Mouse (Mus musculus) stomach, embryonic 14.5 days (tissue): ENCODE measurements around the gene Dcun1d4. TPM values are rescaled to one million over a fixed set of nuclear protein-coding genes. Genes with fewer than 3 reads are reported as not detected.
"Not testable (repeated sequence)": the region's sequence is repeated elsewhere in the genome, so short reads cannot be mapped to it uniquely, and the experiment has no call there.

Experiments
- ATAC-seq: fragments of 200-750 bp; cut with Nextera tagmentation; 2 replicates; pipeline ENCODE4 v1.8.0; 2017; ENCODE audit warnings: low read depth, moderate TSS enrichment; ENCODE audit not compliant: insufficient number of reproducible peaks, insufficient read depth, low FRiP score
- H3K27ac ChIP-seq: fragments of 300-500 bp; sonication (generic); 2 replicates; pipeline ENCODE4 v1.5.1; 2014; ENCODE audit warnings: mild to moderate bottlenecking, low read length, moderate library complexity, mixed read lengths
- H3K27me3 ChIP-seq: fragments of 300-500 bp; sonication (generic); 2 replicates; pipeline ENCODE4 v1.6.1; 2014; ENCODE audit warnings: low read length, control low read depth, mixed read lengths; ENCODE audit not compliant: control insufficient read depth, insufficient read depth
- H3K36me3 ChIP-seq: fragments of 300-500 bp; sonication (generic); 2 replicates; pipeline ENCODE4 v1.6.1; 2014; ENCODE audit warnings: mild to moderate bottlenecking, control low read depth, low read length, moderate library complexity, mixed read lengths; ENCODE audit not compliant: control insufficient read depth, insufficient read depth
- H3K4me1 ChIP-seq: fragments of 300-500 bp; sonication (generic); 2 replicates; pipeline ENCODE4 v1.6.1; 2014; ENCODE audit warnings: low read length, control low read depth, mixed read lengths; ENCODE audit not compliant: control insufficient read depth, insufficient read depth
- H3K4me2 ChIP-seq: fragments of 300-500 bp; sonication (generic); replicated peaks from 2 replicates; pipeline ENCODE4 v1.6.1; 2014; ENCODE audit warnings: low read depth, low read length, control low read depth
- H3K4me3 ChIP-seq: fragments of 300-500 bp; sonication (generic); 2 replicates; pipeline ENCODE4 v1.5.1; 2014; ENCODE audit warnings: low read depth, low read length, control low read depth
- H3K9ac ChIP-seq: fragments of 300-500 bp; sonication (generic); replicated peaks from 2 replicates; pipeline ENCODE4 v1.6.1; 2014; ENCODE audit warnings: low read depth, mild to moderate bottlenecking, control low read depth, low read length, moderate library complexity, mixed read lengths
- H3K9me3 ChIP-seq: fragments of 300-500 bp; sonication (generic); 2 replicates; pipeline ENCODE4 v1.6.1; 2016; ENCODE audit warnings: low read depth, low read length, control low read depth; ENCODE audit not compliant: control insufficient read depth
- WGBS: fragments of 180-500 bp; shearing (Covaris S2); extraction: QIAGEN DNeasy Blood & Tissue Kit; methylation state at CpG from one replicate; pipeline ENCODE4 v1.1.7; 2014; 5-methylcytosine and 5-hydroxymethylcytosine counted together
- polyA plus RNA-seq: library from polyadenylated mRNA; unstranded; fragments of >200 nt; fragmentation: Nextera tagmentation; extraction: Ambion mirVana; gene quantifications from 2 replicates; pipeline ENCODE4 v1.2.1, GENCODE M21; 2014

The Dcun1d4 gene
- polyA plus RNA-seq, 1 experiment from 2014 or later = 33.3 TPM

DNA sequence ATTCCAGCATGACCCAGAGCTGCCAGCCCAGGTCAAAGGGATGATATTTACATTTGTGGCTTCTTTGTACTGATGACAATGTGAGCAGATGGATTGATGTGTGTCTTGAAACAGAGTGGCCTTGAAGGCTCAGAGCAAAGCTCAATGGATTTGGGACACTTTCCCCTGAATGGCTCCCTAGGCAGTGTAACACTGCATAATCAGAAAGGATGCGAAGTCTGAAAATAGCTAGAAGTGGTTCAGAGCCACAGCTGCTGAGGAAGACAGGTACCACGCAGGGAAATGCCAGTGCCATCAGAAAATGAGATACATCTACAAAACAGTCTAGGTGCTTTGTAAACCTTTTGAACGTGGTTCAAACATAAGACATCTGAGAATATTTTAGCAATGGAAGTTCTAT is 97.3 kb downstream of the Dcun1d4 start:
- Histone ChIP-seq H3K4me3 (no peak overlapping the region), H3K9me3 (no peaks in the 10 kb centered on the region), H3K36me3 (no peaks in the 10 kb centered on the region), H3K4me2 (no peak overlapping the region), H3K27ac (no peak overlapping the region), H3K4me1 (no peaks in the 10 kb centered on the region), H3K9ac (no peak overlapping the region), H3K27me3 (no peaks in the 10 kb centered on the region)
- 85% methylated on average over 3 of the region's 3 CpGs for WGBS
- no peak for ATAC-seq

DNA sequence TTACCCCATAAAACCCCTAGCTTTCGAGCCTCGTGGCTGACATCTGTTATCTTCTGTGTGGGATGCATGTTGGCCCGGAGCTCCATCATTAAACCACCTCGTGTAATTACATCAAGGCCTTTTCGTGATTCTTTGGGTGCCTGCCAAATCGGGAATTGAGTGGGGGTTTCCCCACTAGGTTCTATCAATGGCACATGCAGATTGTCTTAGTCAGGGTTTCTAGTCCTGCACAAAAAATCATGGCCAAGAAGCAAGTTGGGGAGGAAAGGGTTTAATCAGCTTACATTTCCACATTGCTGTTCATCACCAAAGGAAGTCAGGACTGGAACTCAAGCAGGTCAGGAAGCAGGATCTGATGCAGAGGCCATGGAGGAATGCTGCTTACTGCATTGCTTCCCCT is 103.2 kb downstream of the Dcun1d4 start:
- not testable (repeated sequence) for H3K4me2 ChIP-seq, H3K4me3 ChIP-seq, H3K36me3 ChIP-seq, H3K9me3 ChIP-seq, H3K27ac ChIP-seq, H3K9ac ChIP-seq, H3K4me1 ChIP-seq, ATAC-seq, H3K27me3 ChIP-seq
- 83% methylated on average over 6 of the region's 6 CpGs for WGBS

- H3K36me3 ChIP-seq = no peaks in the 10 kb centered on the region
- WGBS = 36% methylated on average over 7 of the region's 7 CpGs
- ATAC-seq = no peak
Observed at GRCm38 (mm10) chr5:73585212-73586115, 104.7 kb downstream of the Dcun1d4 start.

DNA sequence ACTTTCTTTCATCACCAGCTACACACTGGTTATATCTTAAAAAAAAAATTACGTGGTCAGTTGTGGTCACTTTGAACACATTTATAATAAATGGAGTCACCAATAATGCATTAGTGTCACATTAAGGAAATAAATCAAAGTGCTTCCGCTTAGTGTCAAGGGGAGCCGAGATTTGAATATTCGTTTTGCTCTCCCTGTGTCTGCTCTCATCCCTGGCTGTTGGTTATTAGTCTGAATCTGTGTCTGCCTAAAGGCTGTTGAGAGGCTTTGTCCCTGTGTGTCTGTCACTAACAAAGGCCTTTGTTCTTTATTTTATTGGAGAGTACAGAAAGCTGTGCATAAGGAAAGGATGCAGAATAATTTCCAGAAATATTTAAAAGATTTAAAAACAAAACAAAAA is 105.8 kb downstream of the Dcun1d4 start:
- no peak overlapping the region for H3K4me3 ChIP-seq
- no peak overlapping the region for H3K4me2 ChIP-seq
- WGBS = 54% methylated on average over 4 of the region's 4 CpGs
- H3K9ac ChIP-seq = no peak overlapping the region
- no peaks in the 10 kb centered on the region for H3K27me3 ChIP-seq
- no peak overlapping the region for H3K27ac ChIP-seq
- 0 out of 2 replicates have a peak, but pooled peaks cover 3% of the 10 kb centered on the region for H3K4me1 ChIP-seq
- ATAC-seq = no peak
- no peaks in the 10 kb centered on the region for H3K9me3 ChIP-seq
- H3K36me3 ChIP-seq = no peaks in the 10 kb centered on the region

More at GRCm38 (mm10) chr5:73585212-73586115, 104.7 kb downstream of the Dcun1d4 start:
- H3K27ac ChIP-seq = no peak overlapping the region
- 0 out of 2 replicates have a peak, but pooled peaks cover 3% of the 10 kb centered on the region for H3K4me1 ChIP-seq
- no peaks in the 10 kb centered on the region for H3K27me3 ChIP-seq
- no peak overlapping the region for H3K9ac ChIP-seq
- no peaks in the 10 kb centered on the region for H3K9me3 ChIP-seq
- H3K4me3 ChIP-seq = no peak overlapping the region
- no peak overlapping the region for H3K4me2 ChIP-seq

GRCm38 (mm10) chr5:73587119-73587518 is 106.3 kb downstream of the Dcun1d4 start:
- ATAC-seq = no peak

GRCm38 (mm10) chr5:73598943-73599695 is 118.3 kb downstream of the Dcun1d4 start:
- Histone ChIP-seq H3K4me3 (no peak overlapping the region), H3K27ac (no peak overlapping the region), H3K36me3 (no peaks in the 10 kb centered on the region), H3K9me3 (no peaks in the 10 kb centered on the region), H3K4me1 (no peaks in the 10 kb centered on the region), H3K27me3 (no peaks in the 10 kb centered on the region), H3K9ac (no peak overlapping the region), H3K4me2 (no peak overlapping the region)
- ATAC-seq = no peak
- 57% methylated on average over 5 of the region's 5 CpGs for WGBS

More at GRCm38 (mm10) chr5:73587119-73587518, 106.3 kb downstream of the Dcun1d4 start:
- Histone ChIP-seq H3K27me3 (no peaks in the 10 kb centered on the region), H3K4me2 (no peak overlapping the region), H3K9me3 (no peaks in the 10 kb centered on the region), H3K4me3 (no peak overlapping the region), H3K27ac (no peak overlapping the region), H3K36me3 (no peaks in the 10 kb centered on the region), H3K9ac (no peak overlapping the region), H3K4me1 (0 out of 2 replicates have a peak, but pooled peaks cover 3% of the 10 kb centered on the region)
- WGBS = 55% methylated on average over 3 of the region's 3 CpGs

- Histone ChIP-seq H3K4me3 (no peak overlapping the region), H3K27ac (no peak overlapping the region), H3K4me1 (no peaks in the 10 kb centered on the region), H3K9me3 (no peaks in the 10 kb centered on the region), H3K27me3 (no peaks in the 10 kb centered on the region), H3K9ac (no peak overlapping the region), H3K4me2 (no peak overlapping the region), H3K36me3 (no peaks in the 10 kb centered on the region)
- no peak for ATAC-seq
- WGBS = 58% methylated on average over 2 of the region's 2 CpGs
Observed at GRCm38 (mm10) chr5:73599991-73600390, 119.2 kb downstream of the Dcun1d4 start.

GRCm38 (mm10) chr5:73601361-73601763 is 120.6 kb downstream of the Dcun1d4 start:
- H3K27me3 ChIP-seq = no peaks in the 10 kb centered on the region
- H3K27ac ChIP-seq = no peak overlapping the region
- H3K4me1 ChIP-seq = no peaks in the 10 kb centered on the region
- H3K36me3 ChIP-seq = no peaks in the 10 kb centered on the region
- 75% methylated on average over 8 of the region's 8 CpGs for WGBS
- H3K9me3 ChIP-seq = no peaks in the 10 kb centered on the region
- H3K4me3 ChIP-seq = no peak overlapping the region
- H3K9ac ChIP-seq = no peak overlapping the region
- ATAC-seq = no peak
- H3K4me2 ChIP-seq = no peak overlapping the region
